Mouse (Mus musculus): Measurements from ENCODE around the gene Surf2.

Gene Surf2

DNA sequence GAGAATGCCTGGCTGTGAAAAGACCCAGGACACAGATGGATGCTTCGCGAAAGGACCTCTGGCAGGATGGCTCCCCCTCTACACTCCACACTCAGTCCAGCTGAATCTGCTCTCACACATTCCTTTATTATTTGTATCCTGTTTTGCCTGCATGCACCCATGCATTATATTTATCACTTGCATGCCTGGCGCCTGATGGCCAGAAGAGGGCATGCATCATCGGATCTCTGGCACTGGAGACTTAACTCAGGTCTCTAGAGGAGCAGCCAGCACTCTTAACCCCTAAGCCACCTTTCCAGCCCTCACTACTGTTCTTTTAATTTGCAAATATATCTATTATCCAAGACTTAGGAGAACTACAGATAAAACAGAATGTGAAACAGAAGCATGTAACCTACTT lies 44.6 kb downstream of the Surf2 start:
- DNase-seq (ENCODE audit: low read depth), result no peak

DNA sequence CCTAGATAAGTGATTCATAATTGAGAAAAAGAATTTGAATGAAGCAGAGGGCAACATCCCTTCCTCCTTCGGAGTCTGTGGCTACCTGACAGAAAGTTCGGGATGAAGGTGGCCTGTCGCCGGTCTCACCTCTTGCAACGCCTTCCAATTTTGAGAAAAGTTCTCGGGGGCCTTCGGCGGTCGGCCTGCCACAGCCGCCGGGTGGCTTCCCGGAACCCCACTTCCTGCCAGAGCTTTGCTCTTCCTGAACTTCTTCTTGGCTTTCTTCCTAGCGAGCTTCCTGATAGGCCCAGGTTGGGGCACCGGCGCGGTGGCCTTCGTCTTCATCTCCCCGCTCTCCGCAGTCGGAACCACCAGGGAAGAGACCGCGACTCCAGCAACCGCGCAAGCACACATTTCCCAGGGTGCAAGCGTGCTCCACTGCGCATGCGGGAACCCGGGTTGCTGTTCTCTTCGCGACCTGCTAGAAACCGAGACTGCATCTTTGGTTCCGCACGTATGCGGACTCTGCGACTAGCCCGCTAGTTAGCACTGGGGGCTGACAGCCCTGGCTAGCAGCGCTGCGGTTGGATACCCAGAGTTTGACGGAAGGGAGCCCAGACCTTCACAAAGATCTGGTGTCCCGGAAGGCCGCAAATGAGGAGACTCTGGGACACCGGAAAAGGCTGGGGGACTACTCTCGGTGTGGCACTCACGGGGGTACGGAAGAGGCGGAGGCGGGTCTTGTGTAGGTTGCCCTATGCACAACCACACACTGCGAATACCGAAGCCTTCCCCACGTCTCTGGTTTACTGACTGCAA lies 48.0 kb downstream of the Surf2 start, which contains the start of gene Rexo4:
Gene Rexo4, minus strand, starts transcription at position 464 of the 801 bp plus-strand sequence.
- DNase-seq (ENCODE audit: low read depth), result peak; percentile 95

DNA sequence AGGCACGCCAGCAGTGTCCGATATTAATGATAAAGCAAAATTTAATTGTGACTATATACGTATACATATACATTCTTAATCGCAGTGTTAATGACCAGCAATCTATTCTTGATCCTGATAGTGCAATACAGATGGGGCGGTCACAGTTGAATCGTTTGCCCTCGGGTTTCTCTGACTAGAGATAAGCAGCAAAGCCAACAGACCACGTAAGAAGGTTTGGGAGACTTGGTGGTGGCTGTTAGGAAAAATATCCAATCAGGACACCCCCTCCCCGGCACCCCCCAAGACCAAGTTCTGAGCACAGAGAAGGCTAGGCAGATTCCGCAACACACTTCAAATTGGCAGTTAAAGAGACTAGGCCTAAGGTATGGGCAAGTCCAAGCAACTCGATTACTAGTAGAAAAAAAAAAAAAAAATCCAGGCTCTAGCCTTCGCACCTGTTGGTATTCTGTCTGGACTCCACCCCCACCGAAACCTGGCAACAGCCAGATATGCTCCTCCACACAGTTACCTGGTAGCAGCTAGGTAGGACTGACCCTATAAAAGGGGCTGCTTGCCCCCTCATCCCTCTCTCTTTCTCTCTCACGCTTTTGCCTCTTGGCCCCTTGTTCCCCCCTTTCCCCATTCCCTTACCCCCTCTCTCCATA lies 48.7 kb downstream of the Surf2 start:
- DNase-seq (ENCODE audit: low read depth), result peak; percentile 9

DNA sequence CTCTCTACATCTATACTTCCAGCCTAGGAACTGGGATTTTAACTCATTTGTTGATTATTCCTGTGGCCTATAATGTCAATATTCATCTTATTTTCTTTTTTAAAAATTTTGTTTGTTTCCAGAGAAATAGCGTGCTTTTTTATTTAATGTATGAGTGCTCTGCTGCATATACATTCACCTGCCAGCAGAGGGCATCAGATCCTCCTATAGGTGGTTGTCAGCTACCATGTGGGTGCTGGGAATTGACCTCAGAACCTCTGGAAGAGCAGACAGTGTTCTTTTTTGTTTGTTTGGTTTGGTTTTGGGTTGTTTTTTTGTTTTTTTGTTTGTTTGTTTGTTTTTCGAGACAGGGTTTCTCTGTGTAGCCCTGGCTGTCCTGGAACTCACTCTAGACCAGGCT lies 51.1 kb downstream of the Surf2 start:
- DNase-seq (ENCODE audit: low read depth), result no peak

Data from c-Kit-positive CD71-negative TER-119-negative erythroid progenitor cells, embryonic 14.5 days (primary cell).